Mouse (Mus musculus) C2C12 (cell line): Measurements from ENCODE around the gene Mrpl37.

Experiments
- CEBPB ChIP-seq: IDR thresholded peaks from one replicate; pipeline ENCODE4 v1.6.1; 2011; ENCODE audit warnings: low read depth, mild to moderate bottlenecking, control low read depth, moderate library complexity
- CTCF ChIP-seq: IDR thresholded peaks from one replicate; pipeline ENCODE4 v1.5.1; 2011; ENCODE audit not compliant: control insufficient read depth, insufficient read depth, insufficient read length
- MAX ChIP-seq: IDR thresholded peaks from one replicate; pipeline ENCODE4 v1.6.1; 2011; ENCODE audit warnings: mild to moderate bottlenecking, control low read depth
- MYOD1 ChIP-seq: IDR thresholded peaks from one replicate; pipeline ENCODE4 v1.6.1; 2011; ENCODE audit warnings: low read depth; ENCODE audit not compliant: control insufficient read depth, insufficient read length
- MYOG ChIP-seq: IDR thresholded peaks from one replicate; pipeline ENCODE4 v1.6.1; 2011; ENCODE audit not compliant: control insufficient read depth, insufficient read length; ENCODE audit errors: extremely low read depth
- USF1 ChIP-seq: IDR thresholded peaks from one replicate; pipeline ENCODE4 v1.6.1; 2011; ENCODE audit warnings: low read depth, mild to moderate bottlenecking, control low read depth, moderate library complexity

GRCm38 (mm10) chr4:107097871-107098270, 31.2 kb upstream of the Mrpl37 start:
- no peak for TF ChIP-seq CTCF
- no peak for TF ChIP-seq MAX
- no peak for TF ChIP-seq USF1
- TF ChIP-seq CEBPB = no peak
- no peak for TF ChIP-seq MYOG
- no peak for TF ChIP-seq MYOD1
